Mouse (Mus musculus) ovary, adult 18-20 months (tissue): ENCODE data around the gene Olfr716.
"Not testable (repeated sequence)": the region's sequence is repeated elsewhere in the genome, so short reads cannot be mapped to it uniquely, and the experiment has no call there.

Experiments
- DNase-seq: peaks from one replicate; pipeline ENCODE4 v3.0.0; 2022; ENCODE audit warnings: low spot score, mixed read lengths

Olfr716 gene

DNA sequence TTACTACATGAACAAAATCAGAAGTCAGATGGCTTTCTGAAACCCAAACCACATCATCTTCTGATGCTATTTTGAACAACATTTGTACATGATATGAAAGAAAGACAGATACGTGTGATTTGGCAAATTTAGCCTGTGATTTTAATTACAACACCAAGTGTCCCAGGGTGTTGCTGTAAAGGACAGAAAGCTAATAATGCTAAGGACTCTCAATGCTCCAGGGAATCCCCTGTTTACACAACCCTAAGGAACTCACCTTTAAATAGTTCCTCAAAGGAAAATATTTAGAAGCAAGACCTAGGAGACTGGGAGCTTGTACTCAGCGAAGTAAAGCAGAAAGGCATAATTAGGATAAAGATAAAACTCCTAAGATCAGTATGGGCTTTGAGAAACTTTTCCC lies at the start of gene Olfr716:
TSS of gene Olfr716 (plus strand) at position 301 of the 400 bp plus-strand sequence.
- not testable (repeated sequence) for DNase-seq

DNA sequence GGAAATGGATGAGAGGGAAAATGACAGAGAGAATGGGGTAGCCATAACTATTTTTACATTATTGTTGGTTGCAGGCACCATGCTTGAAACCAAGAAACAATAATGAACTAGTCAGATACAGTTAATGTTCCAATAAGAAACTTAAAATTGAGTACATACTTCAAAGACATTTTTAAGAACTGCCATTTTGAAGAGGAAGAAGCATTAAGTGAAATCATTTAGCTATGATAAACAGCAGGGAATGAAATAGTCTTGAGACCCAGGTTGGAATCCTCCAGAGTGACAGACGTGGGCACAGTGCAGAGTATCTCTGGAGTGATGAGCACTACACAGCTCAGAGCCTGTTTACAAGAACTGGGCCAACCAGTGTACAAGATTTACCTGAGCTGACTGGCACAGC lies 45.2 kb upstream of the Olfr716 start, which contains the start of gene Olfr17:
TSS of gene Olfr17 (plus strand) at position 301 of the 400 bp plus-strand sequence.
- no peak for DNase-seq

DNA sequence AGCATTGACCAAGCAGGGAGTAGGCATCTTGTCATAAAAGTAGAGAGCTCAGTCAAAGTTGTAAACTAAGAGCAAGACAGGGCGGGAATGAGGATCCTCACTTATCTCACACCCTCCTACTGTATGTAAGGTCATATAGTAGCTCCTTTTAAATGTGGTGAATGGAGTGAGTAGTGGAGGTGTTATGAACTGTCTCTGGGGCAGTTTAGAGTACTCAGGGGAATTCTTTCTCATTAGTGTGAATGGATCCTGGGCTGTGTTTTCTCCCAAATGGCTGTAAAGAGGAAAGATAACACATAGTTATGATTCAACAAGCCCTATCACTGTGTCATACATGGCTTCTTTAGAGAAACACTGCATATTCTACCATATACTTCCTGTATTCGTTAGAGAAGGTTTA lies 27.9 kb upstream of the Olfr716 start, which contains the start of gene Olfr715b:
TSS of gene Olfr715b (minus strand) at position 101 of the 400 bp plus-strand sequence.
- DNase-seq, result not testable (repeated sequence)

DNA sequence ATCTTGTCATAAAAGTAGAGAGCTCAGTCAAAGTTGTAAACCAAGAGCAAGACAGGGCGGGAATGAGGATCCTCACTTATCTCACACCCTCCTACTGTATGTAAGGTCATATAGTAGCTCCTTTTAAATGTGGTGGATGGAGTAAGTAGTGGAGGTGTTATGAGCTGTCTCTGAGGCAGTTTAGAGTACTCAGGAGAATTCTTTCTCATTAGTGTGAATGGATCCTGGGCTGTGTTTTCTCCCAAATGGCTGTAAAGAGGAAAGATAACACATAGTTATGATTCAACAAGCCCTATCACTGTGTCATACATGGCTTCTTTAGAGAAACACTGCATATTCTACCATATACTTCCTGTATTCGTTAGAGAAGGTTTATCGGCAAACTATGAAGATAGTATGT lies 7.1 kb upstream of the Olfr716 start, which contains the start of gene Olfr715:
TSS of gene Olfr715 (minus strand) at position 101 of the 400 bp plus-strand sequence.
- not testable (repeated sequence) for DNase-seq

DNA sequence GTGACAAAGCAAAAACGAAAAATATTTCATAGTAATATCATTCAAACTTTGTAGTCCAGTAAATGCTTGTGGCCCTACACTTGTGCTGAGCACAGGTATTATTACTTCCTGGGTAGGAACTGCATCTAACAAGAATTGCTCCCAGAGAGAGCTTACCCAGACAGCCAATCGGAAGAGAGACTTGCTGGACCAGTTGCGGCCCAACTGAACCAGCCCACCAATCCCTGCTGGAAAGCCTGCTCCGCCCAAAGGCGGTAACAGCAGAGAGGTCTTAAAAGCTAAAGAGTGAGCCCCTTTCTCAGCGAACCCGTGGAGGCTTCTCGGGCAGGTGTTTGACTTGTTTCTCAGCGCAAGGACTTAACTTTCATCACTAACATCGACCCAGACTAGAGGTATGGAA lies 28.6 kb downstream of the Olfr716 start, which contains the start of gene Nlrp14:
TSS of gene Nlrp14 (plus strand) at position 301 of the 400 bp plus-strand sequence.
- no peak for DNase-seq

DNA sequence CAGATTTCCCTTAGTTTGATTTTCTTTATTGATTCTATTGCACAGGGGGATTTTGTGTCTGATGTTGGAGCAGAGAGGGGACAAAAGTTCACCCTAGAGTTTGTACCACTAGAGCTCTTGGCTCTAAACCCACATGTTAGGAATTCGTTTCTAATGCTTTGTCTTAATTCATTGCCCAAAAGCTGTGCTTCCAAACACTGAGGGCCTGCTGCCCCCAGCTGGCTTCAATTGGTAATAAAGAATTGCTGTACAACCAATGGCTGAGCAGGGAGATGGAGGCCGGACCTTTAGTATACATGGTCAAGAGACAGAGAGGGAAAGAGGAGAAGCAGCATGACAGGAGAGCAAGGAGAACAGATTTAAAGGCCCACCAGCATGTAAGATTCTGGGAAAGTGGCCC lies 42.3 kb downstream of the Olfr716 start:
- no peak for DNase-seq
